Mouse (Mus musculus): ENCODE measurements around the gene Tmco5. TPM values are rescaled to one million over a fixed set of nuclear protein-coding genes. Genes with fewer than 3 reads are reported as not detected.
"Not testable (repeated sequence)": the region's sequence is repeated elsewhere in the genome, so short reads cannot be mapped to it uniquely, and the experiment has no call there.

Tmco5 gene
- polyA plus RNA-seq, 1 experiment from 2014 or later, result not detected

DNA sequence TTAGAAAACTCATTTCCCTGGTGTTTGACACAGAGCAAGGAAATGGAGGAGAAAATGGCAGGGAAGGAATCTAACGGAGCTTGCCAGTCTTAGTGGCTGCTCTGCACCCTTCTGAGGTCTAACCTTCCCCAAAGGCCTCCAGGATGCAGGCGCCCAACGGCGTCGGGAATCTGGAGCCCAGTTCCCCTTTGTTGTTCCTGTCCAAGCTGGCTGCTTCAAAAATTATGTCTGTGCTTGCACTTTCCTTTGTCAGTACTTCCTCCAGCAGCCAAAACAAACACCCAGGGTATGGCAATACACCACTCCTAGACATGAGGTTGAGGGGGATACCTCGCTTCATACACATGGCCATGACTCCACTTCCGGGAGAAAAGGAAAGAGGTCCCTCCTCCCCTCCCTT, 53.7 kb downstream of the Tmco5 start:
- H3K36me3 ChIP-seq, result no peaks in the 10 kb centered on the region
- no peak for DNase-seq (ENCODE audit: low spot score)
- WGBS, result 85% methylated on average over 7 of the region's 7 CpGs
- no peaks in the 10 kb centered on the region for H3K9me3 ChIP-seq (replicated peaks)
- H3K4me3 ChIP-seq, result no peak overlapping the region
- H3K27ac ChIP-seq (replicated peaks), result no peak overlapping the region
- no peaks in the 10 kb centered on the region for H3K4me1 ChIP-seq
- no peaks in the 10 kb centered on the region for H3K27me3 ChIP-seq (ENCODE audit: low read depth, poor library complexity, severe bottlenecking)

DNA sequence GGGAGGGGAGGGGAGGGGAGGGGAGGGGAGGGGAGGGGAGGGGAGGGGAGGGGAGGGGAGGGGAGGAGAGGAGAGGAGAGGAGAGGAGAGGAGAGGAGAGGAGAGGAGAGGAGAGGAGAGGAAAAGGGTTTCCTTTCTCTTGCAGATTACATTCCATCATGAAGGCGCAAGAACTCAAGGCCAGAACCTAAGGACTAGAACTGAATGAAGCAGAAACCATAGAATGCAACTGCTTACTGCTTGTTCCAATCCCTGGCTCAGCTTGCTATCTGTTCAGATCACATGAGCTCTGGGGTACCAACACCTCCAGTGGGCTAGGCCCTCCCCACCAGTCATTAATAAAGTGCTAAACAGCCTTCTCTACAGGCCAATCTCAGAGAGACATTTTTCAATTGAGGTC, 55.7 kb downstream of the Tmco5 start:
- H3K4me3 ChIP-seq; DNase-seq (ENCODE audit: low spot score); H3K4me1 ChIP-seq; H3K27ac ChIP-seq (replicated peaks); H3K27me3 ChIP-seq (ENCODE audit: low read depth, poor library complexity, severe bottlenecking); H3K9me3 ChIP-seq (replicated peaks); H3K36me3 ChIP-seq: not testable (repeated sequence)
- 91% methylated on average over 1 of the region's 1 CpGs for WGBS

DNA sequence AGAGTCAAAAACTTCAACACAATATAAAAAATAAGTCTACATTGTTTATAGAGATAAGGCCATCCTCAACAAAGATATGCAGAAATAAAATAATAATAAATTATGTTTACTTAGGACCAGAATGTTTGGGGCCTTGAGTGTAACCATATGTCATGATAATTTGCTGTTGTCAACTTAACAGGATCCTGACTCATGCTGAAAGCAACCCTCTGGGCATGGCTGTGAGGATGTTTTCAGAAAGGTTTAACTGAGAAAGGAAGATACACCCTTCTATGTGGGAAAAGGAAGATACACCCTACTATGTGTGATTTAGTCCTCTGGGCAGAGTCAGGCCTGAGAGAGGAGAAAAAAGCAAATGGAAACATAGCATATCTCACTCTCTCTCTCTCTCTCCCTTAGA, 56.3 kb downstream of the Tmco5 start:
- no peaks in the 10 kb centered on the region for H3K36me3 ChIP-seq
- no peaks in the 10 kb centered on the region for H3K4me1 ChIP-seq
- no peaks in the 10 kb centered on the region for H3K27me3 ChIP-seq (ENCODE audit: low read depth, poor library complexity, severe bottlenecking)
- DNase-seq (ENCODE audit: low spot score), result no peak
- H3K27ac ChIP-seq (replicated peaks), result no peak overlapping the region
- no peak overlapping the region for H3K4me3 ChIP-seq
- H3K9me3 ChIP-seq (replicated peaks), result no peaks in the 10 kb centered on the region

DNA sequence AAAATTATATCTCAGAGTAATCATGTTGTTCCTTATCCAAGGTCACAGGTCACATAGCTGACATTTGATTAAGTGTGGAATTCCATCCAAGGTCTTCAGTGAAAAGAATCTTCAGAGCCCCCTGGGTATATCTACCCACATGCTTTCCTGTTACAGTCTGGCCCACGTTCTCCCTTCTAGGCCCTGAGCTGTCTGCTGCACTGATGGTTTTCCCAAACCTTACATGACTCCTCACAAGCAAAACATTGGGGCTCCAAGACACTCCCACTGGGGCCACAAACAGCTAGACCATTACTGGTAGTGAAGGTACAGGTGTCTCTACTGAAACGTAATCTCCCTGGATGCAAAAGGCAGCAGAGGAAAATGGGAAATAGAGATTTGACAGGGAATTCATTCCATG, 57.9 kb downstream of the Tmco5 start:
- H3K36me3 ChIP-seq, result no peaks in the 10 kb centered on the region
- WGBS, result 74% methylated on average over 2 of the region's 2 CpGs
- H3K4me1 ChIP-seq, result no peaks in the 10 kb centered on the region
- H3K9me3 ChIP-seq (replicated peaks), result no peaks in the 10 kb centered on the region
- H3K4me3 ChIP-seq, result no peak overlapping the region
- DNase-seq (ENCODE audit: low spot score), result no peak
- no peak overlapping the region for H3K27ac ChIP-seq (replicated peaks)
- no peaks in the 10 kb centered on the region for H3K27me3 ChIP-seq (ENCODE audit: low read depth, poor library complexity, severe bottlenecking)

DNA sequence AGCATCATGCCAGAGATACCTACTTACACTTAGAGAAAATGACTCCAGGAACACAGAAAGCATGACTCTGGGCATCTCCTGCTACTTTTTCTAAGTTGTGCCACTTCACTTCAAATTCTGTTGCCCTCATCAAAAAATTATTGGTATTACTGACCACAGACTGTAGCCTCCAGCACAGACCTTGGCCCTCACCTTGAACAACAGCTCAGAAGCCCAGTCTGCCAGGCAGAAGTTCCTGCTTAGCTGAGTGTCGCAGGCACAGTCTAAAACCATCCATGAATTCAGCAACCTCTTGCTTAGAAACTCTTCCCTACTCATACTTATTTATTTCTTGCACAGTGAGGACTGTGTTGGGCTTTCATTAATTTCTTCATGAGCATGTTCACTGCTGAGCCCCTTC, 58.7 kb downstream of the Tmco5 start:
- Histone ChIP-seq H3K4me1 (peaks cover 2% of the 10 kb centered on the region; the same call in 1 of the 2 replicates), H3K27me3 (ENCODE audit: low read depth, poor library complexity, severe bottlenecking) (no peaks in the 10 kb centered on the region), H3K4me3 (no peak overlapping the region), H3K9me3 (replicated peaks) (no peaks in the 10 kb centered on the region), H3K36me3 (no peaks in the 10 kb centered on the region), H3K27ac (replicated peaks) (no peak overlapping the region)
- WGBS, result 91% methylated on average over 1 of the region's 1 CpGs
- DNase-seq (ENCODE audit: low spot score), result no peak

DNA sequence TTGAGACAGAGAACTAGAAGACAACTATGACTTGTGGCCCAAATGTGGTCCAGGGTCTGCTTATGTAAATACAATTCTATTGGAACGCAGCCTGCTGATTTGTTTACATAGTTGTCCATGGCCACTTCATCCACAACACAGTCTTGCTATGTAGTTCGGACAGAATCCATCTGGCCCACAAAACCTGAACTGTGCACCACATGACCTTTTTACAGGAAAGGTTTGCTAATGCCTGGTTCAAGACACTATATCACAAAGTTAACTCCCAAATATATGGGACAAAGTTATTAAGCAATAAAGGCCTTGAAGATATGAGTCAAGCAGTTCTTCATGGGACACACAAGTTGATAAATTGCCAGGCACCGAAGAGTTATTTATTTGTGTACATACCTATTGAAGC, 63.3 kb downstream of the Tmco5 start:
- H3K36me3 ChIP-seq, result no peaks in the 10 kb centered on the region
- no peak overlapping the region for H3K27ac ChIP-seq (replicated peaks)
- H3K4me3 ChIP-seq, result no peak overlapping the region
- 86% methylated on average over 3 of the region's 3 CpGs for WGBS
- no peaks in the 10 kb centered on the region for H3K27me3 ChIP-seq (ENCODE audit: low read depth, poor library complexity, severe bottlenecking)
- no peak for DNase-seq (ENCODE audit: low spot score)
- H3K9me3 ChIP-seq (replicated peaks), result no peaks in the 10 kb centered on the region
- H3K4me1 ChIP-seq, result peaks cover 4% of the 10 kb centered on the region; the same call in 1 of the 2 replicates

Other genes starting within 250 kb of the Tmco5 start
- gene Spred1, start 242.7 kb downstream of the Tmco5 start, polyA plus RNA-seq (2016; fragmentation: Nextera tagmentation; extraction: Ambion mirVana), result 7.2 and 8.5 TPM in 2 replicates

Measured in midbrain, embryonic 10.5 days (tissue).